Mouse (Mus musculus): ENCODE data around the gene Klhl2.

- TF ChIP-seq POLR2A (IDR thresholded peaks at IDR 0.05; ENCODE audit: low read depth, low read length) (no peak), CTCF (IDR thresholded peaks at IDR 0.05; ENCODE audit: extremely low read depth, insufficient read depth, insufficient read length, insufficient replicate concordance) (no peak)
These were observed 22.5 kb downstream of the Klhl2 start for GRCm38 (mm10) chr8:64827356-64827755.

All from spleen, adult 2 months (tissue).